Mouse (Mus musculus): ENCODE results near the gene Vsig10.
A peak's percentile ranks its signal among the peaks of the same experiment; 100 is the strongest.
"Not testable (repeated sequence)": the region's sequence is repeated elsewhere in the genome, so short reads cannot be mapped to it uniquely, and the experiment has no call there.

Vsig10 gene

DNA sequence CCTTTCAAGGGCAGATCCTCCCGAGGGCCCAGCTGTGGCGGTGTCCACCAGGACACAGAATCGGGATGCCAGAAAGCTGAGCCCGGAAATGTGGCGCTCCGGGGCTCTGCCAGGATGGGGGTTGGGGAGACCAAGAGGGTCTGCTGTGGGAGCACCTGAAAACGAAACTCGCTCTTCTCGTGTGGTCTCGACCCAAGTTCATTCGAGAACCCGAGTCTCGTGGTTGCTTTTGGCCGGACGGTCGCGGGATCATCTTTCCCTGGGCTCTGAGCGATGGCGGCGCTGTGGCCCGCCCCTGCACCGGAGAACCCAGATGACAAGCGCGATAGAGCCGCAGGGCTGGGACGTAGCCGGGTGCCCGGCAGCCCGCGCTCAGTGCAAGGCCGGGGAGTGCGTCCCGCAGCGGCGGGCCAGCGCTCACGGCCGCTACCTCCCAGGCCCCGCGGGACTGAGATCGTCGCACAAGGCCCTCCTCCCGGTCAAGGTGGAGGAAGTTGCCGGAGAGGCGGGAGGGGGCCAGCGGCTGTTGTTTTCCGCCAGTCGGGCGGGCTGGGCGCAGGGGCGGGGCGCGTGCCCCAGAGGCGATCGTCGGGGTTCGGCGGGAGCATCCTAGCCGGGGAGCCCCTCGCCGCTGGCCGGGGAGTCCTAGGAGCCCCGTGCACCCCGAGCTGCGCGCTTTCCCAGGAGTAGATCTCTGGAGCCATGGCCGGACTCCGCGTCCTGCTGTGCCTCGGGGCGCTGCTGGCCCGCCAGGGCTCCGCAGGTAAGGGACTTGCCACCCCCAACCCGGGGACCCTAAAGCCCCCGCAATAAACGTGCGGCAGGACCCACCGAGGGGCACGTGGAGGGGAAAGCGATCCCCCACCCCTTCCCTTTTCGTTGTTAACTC, at the start of gene Vsig10:
TSS of gene Vsig10 (plus strand) at position 343 of the 889 bp plus-strand sequence.
- peak; percentile 84 for DNase-seq (ENCODE audit: inconsistent ontology term)

DNA sequence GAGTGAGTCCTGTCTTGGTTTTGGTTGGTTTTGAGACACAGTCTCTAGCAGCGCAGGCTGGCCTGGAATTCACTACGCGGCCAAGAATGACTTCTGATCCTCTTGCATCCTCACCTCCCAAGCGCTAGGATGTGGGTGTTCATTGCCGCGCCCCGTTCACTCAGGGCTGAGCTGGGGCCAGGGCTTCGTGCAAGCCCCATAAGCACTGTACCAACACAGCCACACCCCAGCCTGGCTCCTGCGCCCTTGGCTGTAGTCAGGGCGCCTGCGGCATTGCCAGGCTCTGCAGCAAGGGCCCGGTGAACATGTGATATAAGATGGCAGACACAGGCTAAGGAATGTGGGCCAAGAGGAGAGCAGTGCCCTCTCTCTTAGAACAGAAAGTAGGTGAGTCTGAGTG, 49.5 kb upstream of the Vsig10 start:
- no peak for DNase-seq (ENCODE audit: inconsistent ontology term)

DNA sequence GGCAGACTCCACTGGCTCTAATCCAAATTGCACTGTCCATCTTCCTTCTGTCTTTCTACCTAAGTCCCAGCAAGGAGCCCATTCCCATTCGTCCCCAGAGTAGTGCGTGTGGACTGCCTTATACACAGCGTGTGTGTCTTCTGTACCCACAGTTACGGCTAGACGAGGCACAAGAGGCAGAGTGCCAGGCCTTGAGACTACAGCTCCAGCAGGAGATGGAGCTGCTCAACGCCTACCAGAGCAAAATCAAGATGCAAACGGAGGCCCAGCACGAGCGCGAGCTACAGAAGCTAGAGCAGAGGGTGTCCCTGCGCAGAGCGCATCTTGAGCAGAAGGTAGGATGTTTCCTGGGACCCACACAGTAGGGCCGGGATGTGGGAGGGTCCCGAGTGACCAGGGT, 46.9 kb upstream of the Vsig10 start:
- DNase-seq (ENCODE audit: inconsistent ontology term), result no peak

DNA sequence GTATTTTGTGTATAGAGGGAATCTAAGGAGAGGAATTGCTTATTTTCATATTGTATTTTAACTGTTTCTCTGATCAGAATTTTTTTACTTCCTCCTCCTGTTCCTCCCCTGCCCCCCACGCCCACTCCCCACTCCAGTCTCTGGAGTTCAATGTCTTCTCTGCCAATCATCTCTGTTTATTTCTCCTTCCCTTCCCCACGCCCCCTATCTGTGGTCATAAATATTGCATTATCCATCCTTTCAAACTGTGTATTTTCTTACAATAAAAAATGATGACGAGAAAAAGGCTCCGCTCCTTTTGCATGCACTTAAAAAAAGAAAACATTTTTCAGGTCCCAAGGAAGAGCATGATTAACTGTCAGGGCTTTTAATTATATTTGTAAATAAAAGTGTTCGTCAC, 44.1 kb upstream of the Vsig10 start:
- DNase-seq (ENCODE audit: inconsistent ontology term), result no peak

DNA sequence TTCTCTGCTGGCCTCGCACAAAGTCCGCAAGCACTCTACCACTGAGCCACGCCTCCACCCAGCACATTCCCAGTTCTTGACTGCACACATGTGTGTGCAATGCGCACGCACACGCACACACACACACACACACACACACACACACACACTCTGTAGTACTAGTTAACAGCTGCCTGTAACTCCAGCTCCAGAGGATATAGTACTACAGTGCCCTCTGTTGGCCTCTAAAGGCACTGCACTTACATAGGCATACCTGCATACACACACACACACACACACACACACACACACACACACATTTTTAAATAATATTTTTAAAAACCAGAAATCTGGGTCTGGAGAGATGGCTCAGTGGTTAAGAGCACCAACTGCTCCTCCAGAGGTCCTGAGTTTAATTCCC, 41.1 kb upstream of the Vsig10 start:
- no peak for DNase-seq (ENCODE audit: inconsistent ontology term)

DNA sequence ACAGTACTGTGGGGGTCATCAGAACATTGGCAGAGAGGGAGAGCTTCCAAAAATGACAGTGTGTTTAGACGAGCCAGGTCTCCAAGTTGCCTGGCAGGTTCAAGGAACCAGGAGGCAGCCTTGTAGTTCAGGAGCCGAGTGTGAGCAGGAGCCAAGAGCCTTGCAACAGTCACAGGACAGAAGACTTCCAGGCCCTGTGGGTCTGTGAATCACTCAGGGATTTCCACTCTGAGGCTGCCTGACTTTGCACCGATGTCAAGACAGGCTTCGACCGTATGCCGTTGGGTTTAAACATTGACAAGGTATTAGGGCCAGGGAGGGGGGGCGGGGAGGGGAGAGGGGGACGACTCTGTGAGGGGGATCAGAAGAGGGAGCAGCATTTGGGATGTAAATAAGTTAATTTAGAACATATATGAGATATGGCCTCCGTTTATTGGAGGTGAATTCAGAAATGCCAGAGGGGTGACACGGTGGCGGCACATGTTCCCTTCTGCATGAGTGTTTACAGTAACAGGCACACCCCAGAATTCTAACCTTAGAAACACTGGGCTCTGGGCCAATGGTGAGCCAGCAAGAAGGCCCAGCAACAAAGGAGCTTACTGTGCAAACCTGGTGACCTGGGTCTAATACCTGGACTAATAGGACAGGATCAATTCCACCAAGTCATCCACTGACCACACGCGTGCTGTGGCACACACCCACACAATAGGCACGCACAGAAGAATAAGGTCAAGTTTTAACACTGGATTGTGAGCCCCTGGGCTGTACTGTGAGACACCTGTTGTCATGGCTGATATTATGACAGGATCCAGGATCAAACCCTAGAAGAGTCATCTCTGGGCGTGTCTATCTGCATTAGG, 39.8 kb upstream of the Vsig10 start:
- DNase-seq (ENCODE audit: inconsistent ontology term), result peak; percentile 65

DNA sequence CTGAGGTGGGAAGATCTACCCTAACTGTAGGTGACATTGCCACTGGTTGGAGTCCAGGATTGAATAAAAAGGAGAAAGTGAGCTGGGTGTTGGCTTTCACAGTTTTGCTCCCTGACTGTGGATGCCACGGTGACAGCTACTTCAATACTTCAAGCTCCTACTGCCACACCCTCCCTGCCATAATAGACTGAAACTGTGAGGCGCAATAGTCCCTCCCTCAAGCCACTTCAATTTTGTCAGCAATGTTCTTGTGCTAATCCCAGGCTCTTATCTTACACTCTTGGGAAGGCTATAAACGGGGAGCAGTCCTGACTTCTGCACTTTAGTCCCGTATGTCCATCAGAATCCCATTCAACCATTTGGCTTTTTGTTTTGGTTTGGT, 39.2 kb upstream of the Vsig10 start:
- no peak for DNase-seq (ENCODE audit: inconsistent ontology term)

DNA sequence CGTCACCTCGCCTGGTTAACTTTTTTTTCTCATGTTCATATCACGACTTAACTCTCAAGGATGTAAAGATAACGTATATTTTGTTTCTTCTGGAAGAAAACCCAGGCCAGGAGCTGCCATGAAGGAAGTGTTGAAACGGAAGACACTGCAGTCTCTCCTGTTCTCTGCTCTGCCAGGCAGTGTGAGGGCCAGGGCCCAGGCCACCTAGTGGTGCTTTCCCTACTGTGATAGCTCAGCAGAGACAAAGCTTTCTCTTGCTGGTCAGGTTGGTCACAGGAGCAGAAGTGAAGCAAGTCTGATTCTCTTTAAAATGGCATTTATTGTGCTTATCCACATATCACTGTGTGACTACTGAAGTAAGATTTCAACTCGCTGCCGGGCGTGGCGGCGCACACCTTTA, 37.3 kb upstream of the Vsig10 start:
- DNase-seq (ENCODE audit: inconsistent ontology term), result no peak

DNA sequence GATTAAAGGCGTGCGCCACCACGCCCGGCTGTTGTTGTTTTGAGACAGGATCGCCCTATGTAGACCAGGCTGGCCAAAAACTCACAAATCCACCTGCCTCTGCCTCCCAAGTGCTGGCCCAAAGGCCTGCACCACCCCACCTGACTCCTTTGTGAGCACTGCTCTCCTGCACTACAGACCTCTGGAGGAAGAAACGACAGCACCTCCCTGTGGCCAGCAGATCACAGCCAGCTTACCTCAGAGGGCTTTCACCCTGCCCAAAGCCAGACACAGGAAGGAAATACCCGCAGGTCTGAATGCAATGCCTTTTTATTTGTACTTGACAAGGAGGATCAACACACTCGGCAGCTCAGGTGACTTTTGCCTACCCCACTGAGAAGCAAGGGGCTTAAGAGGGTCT, 36.5 kb upstream of the Vsig10 start:
- no peak for DNase-seq (ENCODE audit: inconsistent ontology term)

DNA sequence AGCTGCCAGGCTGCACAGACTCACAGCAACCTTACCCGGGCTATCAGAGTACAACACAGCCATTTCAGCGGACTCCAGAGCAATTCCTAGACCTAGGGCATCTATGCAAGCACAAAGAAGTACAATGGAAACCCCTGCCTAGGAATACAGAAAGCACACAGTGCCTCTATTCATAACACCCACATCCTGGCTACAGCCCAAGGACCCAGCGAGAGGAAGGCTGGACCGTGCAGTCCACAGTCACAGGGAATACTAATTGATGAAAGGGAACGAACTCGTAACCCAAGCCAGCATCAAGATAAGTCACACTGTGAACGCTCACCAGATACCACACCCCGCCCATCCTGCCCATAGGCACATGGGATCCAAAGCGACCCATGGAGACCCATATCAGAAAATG, 34.9 kb upstream of the Vsig10 start:
- peak; percentile 88 for DNase-seq (ENCODE audit: inconsistent ontology term)

DNA sequence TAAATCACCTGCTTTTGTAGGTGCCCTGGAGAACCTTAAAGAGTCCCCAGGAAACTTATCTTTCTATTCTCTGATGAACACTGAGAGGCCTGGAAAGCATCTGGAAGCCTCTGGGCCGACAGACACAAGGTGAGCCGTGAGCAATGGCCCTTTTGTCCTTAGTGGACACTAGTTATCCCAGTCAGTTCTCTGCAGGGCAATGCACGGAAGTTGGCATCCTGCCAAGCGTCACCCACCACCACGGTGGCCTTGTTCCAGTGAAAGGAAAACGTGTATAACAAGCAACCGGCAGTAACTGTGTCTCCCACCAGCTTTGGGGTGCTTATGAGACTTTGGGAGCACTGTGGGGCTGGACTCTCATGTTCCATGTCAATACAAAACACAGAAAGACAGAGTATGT, 34.2 kb upstream of the Vsig10 start:
- peak; percentile 9 for DNase-seq (ENCODE audit: inconsistent ontology term)

DNA sequence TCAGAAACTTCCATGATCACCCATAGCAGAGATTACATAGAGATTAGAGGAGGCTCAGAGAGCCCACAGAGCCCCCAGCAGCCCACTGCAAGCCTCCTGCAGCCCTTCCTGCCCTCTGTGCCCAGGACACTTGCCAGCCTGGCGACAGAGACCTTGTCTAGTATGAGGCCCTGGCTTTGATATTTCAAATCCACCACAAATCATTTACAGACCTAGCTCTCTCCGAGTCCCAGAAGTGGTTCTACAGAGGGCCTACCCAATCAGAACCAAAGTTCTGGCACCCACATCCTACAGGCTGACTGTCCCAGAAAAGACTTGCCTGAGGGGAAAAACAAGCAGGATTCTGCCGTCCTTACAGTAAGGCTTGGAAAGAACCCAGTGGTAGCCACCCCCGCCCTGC, 33.6 kb upstream of the Vsig10 start:
- DNase-seq (ENCODE audit: inconsistent ontology term), result peak; percentile 10

DNA sequence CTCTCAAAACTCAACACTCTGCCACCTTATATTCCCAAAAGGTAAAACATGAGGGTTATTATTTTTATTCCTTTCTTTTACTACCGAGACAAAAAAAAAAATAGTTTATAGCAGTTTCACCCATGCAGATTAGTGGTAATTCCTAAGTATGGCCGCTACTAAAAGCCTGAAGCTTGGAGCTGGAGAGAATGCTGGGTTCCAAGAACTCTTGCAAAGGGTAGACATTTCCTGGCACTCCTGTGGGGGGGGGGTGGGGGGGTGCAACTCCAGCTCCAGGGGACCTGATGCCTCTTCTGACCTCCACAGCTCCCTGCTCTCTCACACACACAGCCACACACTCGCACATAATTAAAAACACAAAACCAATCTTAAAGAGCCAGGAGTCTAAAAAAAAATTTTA, 32.6 kb upstream of the Vsig10 start:
- no peak for DNase-seq (ENCODE audit: inconsistent ontology term)

DNA sequence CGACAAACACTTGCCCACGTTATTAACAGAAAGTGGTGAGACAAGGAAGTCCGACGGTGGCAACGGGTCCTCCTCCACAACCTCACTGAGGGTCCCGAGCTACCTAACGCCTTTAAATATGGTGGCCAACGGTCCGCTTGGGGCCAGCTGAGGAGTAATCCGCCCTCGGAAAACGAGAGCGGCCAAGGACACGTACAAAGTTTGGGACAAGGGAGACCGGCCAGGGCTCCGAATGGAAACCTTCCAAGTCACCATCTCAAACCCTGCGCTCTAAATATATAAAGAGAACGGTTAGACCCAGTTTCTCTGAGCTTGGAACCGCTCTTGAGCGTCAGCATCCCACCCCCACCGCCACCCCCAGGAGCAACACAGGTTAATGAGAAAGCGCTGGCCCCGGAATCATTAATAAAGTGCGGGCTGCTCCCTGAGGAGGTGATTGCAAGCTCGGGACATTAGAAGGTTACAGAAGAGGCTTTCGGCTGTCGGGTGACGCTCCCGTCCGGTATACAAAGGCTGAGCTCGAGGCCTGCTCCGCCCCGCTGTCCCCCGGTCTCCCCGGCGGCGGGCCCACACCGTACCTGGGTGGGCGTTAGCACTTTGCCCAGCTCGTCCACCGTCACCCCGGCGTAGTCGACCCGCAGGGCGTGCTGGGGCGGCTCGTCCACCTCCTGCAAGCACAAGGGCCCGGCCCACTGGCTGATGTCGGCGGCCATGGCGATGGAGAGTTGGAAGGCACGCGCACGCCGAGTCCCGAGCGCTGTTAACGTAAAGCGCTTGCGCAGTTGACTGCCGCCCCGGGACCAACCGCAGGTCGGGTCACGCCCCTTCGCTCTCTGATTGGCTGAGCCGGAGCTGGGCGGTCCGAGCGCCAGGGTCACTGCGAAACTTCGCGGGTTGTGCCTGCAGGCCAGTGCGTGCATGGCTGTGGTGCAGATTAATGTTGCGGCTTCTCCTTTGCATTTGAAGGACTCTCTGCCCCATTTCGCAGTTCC, 31.8 kb upstream of the Vsig10 start, which contains the start of gene Pebp1:
TSS of gene Pebp1 (minus strand) at position 795 of the 992 bp plus-strand sequence.
- peak; percentile 95 for DNase-seq (ENCODE audit: inconsistent ontology term)

DNA sequence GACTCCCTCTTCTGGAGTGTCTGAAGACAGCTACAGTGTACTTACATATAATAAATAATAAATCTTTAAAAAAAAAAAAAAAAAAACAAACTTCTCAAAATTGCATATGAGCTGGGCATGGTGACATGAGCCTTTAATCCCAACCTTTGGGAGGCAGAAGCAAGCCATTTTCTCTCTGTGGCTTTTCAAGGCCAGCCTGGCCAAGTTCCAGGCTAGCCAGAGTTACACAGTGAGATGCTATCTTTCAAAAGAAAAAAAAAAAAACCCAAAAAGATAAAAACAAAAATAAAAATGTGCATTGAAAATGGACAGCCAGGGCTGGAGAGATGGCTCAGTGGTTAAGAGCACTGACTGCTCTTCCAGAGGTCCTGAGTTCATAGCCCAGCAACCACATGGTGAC, 29.2 kb upstream of the Vsig10 start:
- no peak for DNase-seq (ENCODE audit: inconsistent ontology term)

DNA sequence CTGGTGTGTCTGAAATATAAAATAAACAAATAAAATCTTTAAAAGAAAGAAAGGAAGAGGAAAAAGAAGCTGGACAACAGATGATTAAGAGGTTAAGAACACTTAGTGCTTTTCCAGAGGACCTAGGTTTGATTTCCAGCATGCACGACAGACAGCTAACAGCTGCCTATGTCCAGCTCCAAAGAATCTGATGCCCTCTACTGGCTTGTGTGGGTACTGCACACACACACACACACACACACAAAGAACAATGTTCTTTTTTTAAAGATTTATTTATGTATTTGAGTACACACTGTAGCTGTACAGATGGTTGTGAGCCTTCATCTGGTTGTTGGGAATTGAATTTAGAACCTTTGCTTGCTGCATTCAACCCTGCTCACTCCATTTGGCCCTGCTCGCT, 28.8 kb upstream of the Vsig10 start:
- no peak for DNase-seq (ENCODE audit: inconsistent ontology term)

DNA sequence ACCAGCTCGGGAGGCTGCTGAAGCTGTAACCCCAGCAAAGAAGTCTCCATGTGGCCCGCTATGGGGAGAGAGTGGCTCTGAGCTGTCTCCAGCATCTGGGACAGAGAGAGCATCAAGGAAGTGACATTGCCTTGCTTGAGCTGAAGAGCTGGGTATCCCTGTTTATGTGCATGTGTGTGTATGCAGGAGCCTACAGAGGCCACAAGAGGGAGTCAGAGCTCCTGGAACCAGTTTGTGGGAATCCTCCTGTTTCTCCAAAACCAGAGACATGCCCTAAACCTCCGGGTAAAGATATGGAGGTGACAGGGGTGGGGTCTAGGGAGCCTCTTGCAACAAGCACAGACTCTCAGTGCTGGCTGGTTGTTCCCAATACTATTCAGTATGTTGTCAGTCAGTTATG, 27.6 kb upstream of the Vsig10 start:
- no peak for DNase-seq (ENCODE audit: inconsistent ontology term)

DNA sequence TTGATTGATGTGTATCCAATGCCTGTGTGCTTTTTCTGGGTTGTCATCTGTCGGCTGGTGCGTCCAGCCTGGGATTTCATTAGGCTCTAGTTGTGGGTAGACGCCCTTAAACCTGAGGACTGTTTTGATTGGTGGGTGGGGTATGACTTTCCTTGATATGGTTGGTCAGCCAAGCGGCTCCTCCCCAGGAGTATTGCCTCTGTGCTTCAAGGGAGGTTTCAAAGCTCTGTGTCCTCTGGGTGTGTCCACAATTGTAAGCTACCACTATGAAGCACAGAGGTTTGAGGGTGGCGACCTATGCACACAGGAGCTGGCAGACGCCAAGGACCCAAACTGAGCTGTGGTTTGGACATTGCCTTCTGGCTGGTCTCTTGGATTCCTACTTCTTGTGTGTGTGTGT, 26.3 kb upstream of the Vsig10 start:
- no peak for DNase-seq (ENCODE audit: inconsistent ontology term)

DNA sequence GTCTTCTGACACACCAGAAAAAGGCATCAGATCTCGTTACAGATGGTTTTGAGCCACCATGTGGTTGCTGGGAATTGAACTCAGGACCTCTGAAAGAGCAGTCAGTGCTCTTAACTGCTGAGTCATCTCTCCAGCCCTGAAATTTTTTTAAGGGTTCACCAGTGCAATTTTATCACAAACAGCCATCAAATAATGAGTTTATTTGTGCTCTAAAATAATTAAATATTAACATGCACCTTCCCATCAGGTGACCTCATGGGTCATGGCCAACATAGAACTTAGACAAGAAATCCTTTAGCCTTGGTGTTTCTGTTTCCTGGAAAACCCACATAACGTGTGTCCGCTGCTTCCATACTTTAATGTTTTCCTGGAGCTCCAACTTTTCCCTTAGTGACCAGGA, 25.1 kb upstream of the Vsig10 start:
- DNase-seq (ENCODE audit: inconsistent ontology term), result not testable (repeated sequence)

DNA sequence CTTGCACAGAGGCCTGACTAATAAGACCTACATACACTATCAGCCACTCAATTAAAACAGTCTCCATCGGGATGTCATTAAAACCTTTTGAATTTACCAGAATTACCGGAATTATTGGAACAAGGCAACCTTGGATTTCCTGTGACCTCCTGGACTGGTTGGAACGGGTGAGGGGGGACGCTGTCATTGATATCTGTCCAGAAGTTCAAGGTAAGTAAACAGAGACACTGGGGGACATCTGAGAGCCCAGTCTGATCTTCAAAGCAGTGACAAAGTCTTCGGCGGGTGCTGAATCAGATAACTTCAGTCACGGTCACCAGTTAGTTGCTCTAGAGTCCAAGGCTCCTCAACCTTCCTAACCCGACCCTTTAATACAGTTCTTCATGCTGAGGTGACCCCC, 23.9 kb upstream of the Vsig10 start:
- no peak for DNase-seq (ENCODE audit: inconsistent ontology term)

DNA sequence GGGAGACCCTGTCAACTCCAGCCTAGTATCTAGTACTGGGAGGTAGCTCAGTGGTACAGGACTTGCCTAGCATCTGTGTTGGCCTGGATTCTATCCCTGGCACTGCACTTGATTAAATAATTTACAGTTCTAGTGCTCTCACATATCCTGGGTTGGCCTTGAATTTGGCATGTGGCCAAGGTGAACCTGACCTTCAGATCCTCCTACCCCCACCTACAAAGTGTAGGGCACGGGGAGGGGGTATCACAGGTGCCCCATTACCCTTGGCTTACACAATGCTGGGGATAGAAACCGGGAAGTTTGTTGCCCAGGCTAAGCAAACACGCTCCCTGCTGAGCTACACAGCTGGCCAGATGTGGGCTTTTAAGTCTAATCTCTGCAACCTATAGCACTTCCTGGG, 16.0 kb upstream of the Vsig10 start:
- DNase-seq (ENCODE audit: inconsistent ontology term), result no peak
